Mouse (Mus musculus): ENCODE measurements around the gene Dnmt1.

The Dnmt1 gene

GRCm38 (mm10) chr9:20909948-20910347 lies 49.7 kb downstream of the Dnmt1 start:
- no peak for DNase-seq

- DNase-seq: no peak
Measured at GRCm38 (mm10) chr9:20902174-20902491, 57.6 kb downstream of the Dnmt1 start.

GRCm38 (mm10) chr9:20901466-20902173 lies 58.1 kb downstream of the Dnmt1 start:
- no peak for DNase-seq

- DNase-seq: peak; percentile 85
Measured at GRCm38 (mm10) chr9:20898511-20899073, 61.1 kb downstream of the Dnmt1 start, which contains the start of gene Eif3g. Gene Eif3g, minus strand, starts transcription at chr9:20898623.

- no peak for DNase-seq
Measured at GRCm38 (mm10) chr9:20897736-20898510, 61.8 kb downstream of the Dnmt1 start.

- no peak for DNase-seq
Measured at GRCm38 (mm10) chr9:20895382-20895781, 64.3 kb downstream of the Dnmt1 start.

- no peak for DNase-seq
Measured at GRCm38 (mm10) chr9:20894629-20895028, 65.1 kb downstream of the Dnmt1 start.

- DNase-seq: no peak
Measured at GRCm38 (mm10) chr9:20893590-20894343, 65.9 kb downstream of the Dnmt1 start.

GRCm38 (mm10) chr9:20893069-20893468 lies 66.6 kb downstream of the Dnmt1 start:
- no peak for DNase-seq

- no peak for DNase-seq
Measured at GRCm38 (mm10) chr9:20892104-20892653, 67.5 kb downstream of the Dnmt1 start.

- no peak for DNase-seq
Measured at GRCm38 (mm10) chr9:20891339-20892103, 68.2 kb downstream of the Dnmt1 start.

GRCm38 (mm10) chr9:20890411-20890810 lies 69.3 kb downstream of the Dnmt1 start:
- DNase-seq: no peak

GRCm38 (mm10) chr9:20889185-20890141 lies 70.2 kb downstream of the Dnmt1 start:
- DNase-seq: no peak

- no peak for DNase-seq
Measured at GRCm38 (mm10) chr9:20888386-20888765, 71.3 kb downstream of the Dnmt1 start.

- DNase-seq: peak; percentile 94
Measured at GRCm38 (mm10) chr9:20887704-20888385, 71.8 kb downstream of the Dnmt1 start, which contains the start of gene Ppan. Gene Ppan, plus strand, starts transcription at chr9:20888175.

GRCm38 (mm10) chr9:20887191-20887590 lies 72.5 kb downstream of the Dnmt1 start:
- no peak for DNase-seq

- no peak for DNase-seq
Measured at GRCm38 (mm10) chr9:20886563-20886962, 73.1 kb downstream of the Dnmt1 start.

GRCm38 (mm10) chr9:20879097-20879792 lies 80.4 kb downstream of the Dnmt1 start, which contains the start of gene Angptl6:
Gene Angptl6, minus strand, starts transcription at chr9:20879727.
- no peak for DNase-seq

GRCm38 (mm10) chr9:20878710-20879065 lies 81.0 kb downstream of the Dnmt1 start:
- DNase-seq: peak; percentile 70

Data from cerebellum, adult 8-10 months (tissue).